Mouse (Mus musculus) liver, adult 2 months (tissue): ENCODE data around the gene Dlgap5. TPM values are rescaled to one million over a fixed set of nuclear protein-coding genes. Genes with fewer than 3 reads are reported as not detected.

Experiments used
- DNase-seq: peaks from one replicate; pipeline ENCODE4 v3.0.0-alpha.2; 2011; ENCODE audit warnings: low read depth, low spot score; ENCODE audit errors: extremely low read depth
- H3K27ac ChIP-seq: fragments of 200-500 bp; replicated peaks from 2 replicates; pipeline ENCODE4 v1.5.1; 2012; ENCODE audit warnings: low read depth, mild to moderate bottlenecking, control low read depth, inconsistent platforms, low read length; ENCODE audit not compliant: insufficient read depth
- H3K27me3 ChIP-seq: fragments of 200-500 bp; 2 replicates; pipeline ENCODE4 v1.6.1; 2012; ENCODE audit warnings: mild to moderate bottlenecking, moderate library complexity, low read length, inconsistent platforms; ENCODE audit not compliant: control insufficient read depth, insufficient read depth
- H3K36me3 ChIP-seq: fragments of 200-500 bp; 2 replicates; pipeline ENCODE4 v1.6.1; 2012; ENCODE audit warnings: low read length, inconsistent platforms; ENCODE audit not compliant: control insufficient read depth, insufficient read depth
- H3K4me1 ChIP-seq: fragments of 200-500 bp; 2 replicates; pipeline ENCODE4 v1.6.1; 2011; ENCODE audit warnings: low read length; ENCODE audit not compliant: control insufficient read depth, insufficient read depth
- H3K4me3 ChIP-seq: fragments of 200-500 bp; 2 replicates; pipeline ENCODE4 v1.5.1; 2011; ENCODE audit warnings: low read depth, mild to moderate bottlenecking, control low read depth, low read length, moderate library complexity; ENCODE audit not compliant: insufficient read depth
- H3K79me2 ChIP-seq: fragments of 200-500 bp; 2 replicates; pipeline ENCODE4 v1.6.1; 2012; ENCODE audit warnings: inconsistent platforms, mild to moderate bottlenecking, low read length, moderate library complexity; ENCODE audit not compliant: control insufficient read depth, insufficient read depth
- H3K9ac ChIP-seq: fragments of 200-500 bp; 2 replicates; pipeline ENCODE4 v1.6.1; 2012; ENCODE audit warnings: low read depth, mild to moderate bottlenecking, control low read depth, inconsistent platforms, low read length
- CTCF ChIP-seq: fragments of 200-500 bp; IDR thresholded peaks from 2 replicates; pipeline ENCODE4 v1.5.1; 2011; ENCODE audit warnings: low read depth, low read length, control low read depth
- POLR2A ChIP-seq: fragments of 200-500 bp; IDR thresholded peaks from 2 replicates; pipeline ENCODE4 v1.6.1; 2011; ENCODE audit warnings: low read length, control low read depth; ENCODE audit not compliant: insufficient read depth; ENCODE audit errors: extremely low read depth
- WGBS: fragments of 180-500 bp; shearing (Covaris S2); methylation state at CpG from one replicate; pipeline ENCODE4 v1.1.7; 2018; 5-methylcytosine and 5-hydroxymethylcytosine counted together
- polyA plus RNA-seq: library from polyadenylated mRNA; depleted of rRNA; stranded (reverse); fragments of >200 nt; gene quantifications from 2 replicates; pipeline ENCODE4 v1.2.3, GENCODE M21; 2012; rRNA removed
- total RNA-seq: library from RNA; depleted of rRNA; stranded (reverse); fragments of >200 nt; gene quantifications from 2 replicates; pipeline ENCODE4 v1.2.3, GENCODE M21; 2014; rRNA removed

Dlgap5 gene
- 0.74 and 1.2 TPM in 2 replicates for total RNA-seq
- 0.04 TPM in 1 of 2 replicates, not detected in the other for polyA plus RNA-seq

- no peaks in the 10 kb centered on the region for H3K79me2 ChIP-seq
- H3K4me3 ChIP-seq: peak within 1 kb of the TSS; percentile 41
- WGBS: 2% methylated on average over 36 of the region's 36 CpGs
- 0 out of 2 replicates have a peak, but pooled peaks cover 2% of the 10 kb centered on the region for H3K4me1 ChIP-seq
- no peaks in the 10 kb centered on the region for H3K36me3 ChIP-seq
- H3K9ac ChIP-seq: no peak within 1 kb of the TSS
- TF ChIP-seq CTCF (no peak), POLR2A (no peak)
- DNase-seq: peak; percentile 78
- no peak within 1 kb of the TSS for H3K27ac ChIP-seq
- no peaks in the 10 kb centered on the region for H3K27me3 ChIP-seq
Observed at GRCm38 (mm10) chr14:47417775-47418665, at the start of gene Dlgap5. TSS of gene Dlgap5 (minus strand) at chr14:47418407.

- Histone ChIP-seq H3K27me3 (no peaks in the 10 kb centered on the region), H3K4me3 (no peak overlapping the region), H3K4me1 (peaks cover 10% of the 10 kb centered on the region), H3K79me2 (no peaks in the 10 kb centered on the region), H3K36me3 (no peaks in the 10 kb centered on the region), H3K9ac (no peak overlapping the region), H3K27ac (no peak overlapping the region)
- TF ChIP-seq POLR2A (no peak), CTCF (no peak)
- DNase-seq: peak; percentile 71
- WGBS: 23% methylated on average over 7 of the region's 7 CpGs
Observed at GRCm38 (mm10) chr14:47465468-47466175, 47.4 kb upstream of the Dlgap5 start.

- no peak for DNase-seq
- H3K79me2 ChIP-seq: no peaks in the 10 kb centered on the region
- no peaks in the 10 kb centered on the region for H3K27me3 ChIP-seq
- no peak overlapping the region for H3K27ac ChIP-seq
- peaks cover 12% of the 10 kb centered on the region for H3K4me1 ChIP-seq
- no peaks in the 10 kb centered on the region for H3K36me3 ChIP-seq
- no peak overlapping the region for H3K4me3 ChIP-seq
- H3K9ac ChIP-seq: no peak overlapping the region
- 83% methylated on average over 10 of the region's 10 CpGs for WGBS
- TF ChIP-seq CTCF (no peak), POLR2A (no peak)
Observed at GRCm38 (mm10) chr14:47464426-47464825, 46.2 kb upstream of the Dlgap5 start.

GRCm38 (mm10) chr14:47462877-47463460 is 44.8 kb upstream of the Dlgap5 start:
- WGBS: 19% methylated on average over 9 of the region's 9 CpGs

GRCm38 (mm10) chr14:47462453-47462852 is 44.2 kb upstream of the Dlgap5 start:
- Histone ChIP-seq H3K9ac (no peak overlapping the region), H3K27me3 (no peaks in the 10 kb centered on the region), H3K79me2 (no peaks in the 10 kb centered on the region), H3K27ac (peak overlapping the region; percentile 81), H3K4me1 (peaks cover 16% of the 10 kb centered on the region), H3K36me3 (no peaks in the 10 kb centered on the region), H3K4me3 (no peak overlapping the region)
- DNase-seq: peak; percentile 96
- TF ChIP-seq CTCF: no peak
- no peak for TF ChIP-seq POLR2A
- WGBS: 7% methylated on average over 4 of the region's 4 CpGs

More at GRCm38 (mm10) chr14:47462877-47463460, 44.8 kb upstream of the Dlgap5 start:
- H3K9ac ChIP-seq: no peak overlapping the region
- no peaks in the 10 kb centered on the region for H3K79me2 ChIP-seq
- peaks cover 16% of the 10 kb centered on the region for H3K4me1 ChIP-seq
- TF ChIP-seq CTCF: no peak
- no peak for TF ChIP-seq POLR2A
- H3K27me3 ChIP-seq: no peaks in the 10 kb centered on the region
- H3K4me3 ChIP-seq: no peak overlapping the region
- DNase-seq: no peak
- H3K36me3 ChIP-seq: no peaks in the 10 kb centered on the region
- peak overlapping the region; percentile 40; the same call in 1 of the 2 replicates for H3K27ac ChIP-seq
